Mouse (Mus musculus): ENCODE measurements at regions not wholly inside any gene's neighbourhood (a gene's known extent, or its start where the extent isn't known, plus 50 kb on each side); places are given as distances from the start of the nearest gene placed in this dataset.

DNA sequence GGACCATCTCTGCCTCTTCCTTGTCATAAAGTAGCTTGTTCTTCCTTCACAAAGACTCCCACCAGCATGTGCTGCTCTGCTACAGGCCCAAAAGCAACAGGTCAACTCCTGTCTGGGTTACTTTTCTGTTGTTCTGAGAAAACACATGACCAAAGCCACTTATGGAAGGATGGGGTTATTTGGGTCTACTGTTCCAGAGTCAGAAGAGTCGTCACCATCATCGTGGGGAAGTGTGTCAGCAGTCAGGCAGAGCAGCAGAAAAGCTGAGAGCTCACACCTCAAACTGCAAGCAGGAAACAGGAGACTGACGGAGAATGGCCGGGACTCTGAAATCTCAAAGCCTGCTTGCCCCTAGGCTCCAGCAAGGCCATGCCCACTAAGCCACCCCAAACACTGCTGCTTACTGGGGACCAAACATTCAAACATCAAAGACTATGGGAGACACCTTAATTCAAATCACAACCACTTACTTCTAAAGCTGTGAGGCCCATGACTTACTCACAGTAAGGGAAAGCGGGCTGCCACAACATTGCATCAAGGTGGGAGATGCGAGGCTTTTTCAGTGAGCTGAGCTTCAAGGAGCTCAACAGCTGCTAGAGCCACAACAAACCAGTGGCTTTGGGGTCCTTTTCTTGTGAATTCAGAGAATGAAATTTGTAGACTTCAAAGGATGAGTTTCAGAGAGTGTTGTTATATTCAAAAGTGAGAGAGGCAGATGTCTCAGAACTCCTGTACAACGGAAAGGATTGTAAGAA lies 96.6 kb upstream of the Hs6st1 start:
- ChIA-PET CTCF (interaction anchor here in 3 of 4 experiments (0.8 to 1.5 kb wide), 3 partner anchors 8 to 163 kb away, joined by 3 to 6 read pairs (median 3); no protein-coding TSS in a partner anchor), POLR2A (interaction anchor here in 3 of 4 experiments (0.6 to 2.5 kb wide), 17 partner anchors 10 to 336 kb away, joined by 3 to 9 read pairs (median 3); partner anchors contain the start of genes Arid5a (in 1 of the 3) and Hs6st1 (in 1 of the 3))

GRCm38 (mm10) chr1:35972190-35972584 lies 96.0 kb upstream of the Hs6st1 start:
- ChIA-PET POLR2A (interaction anchor here in 3 of 4 experiments (0.6 to 2.5 kb wide), 20 partner anchors 10 to 1671 kb away, joined by 3 to 9 read pairs (median 3); partner anchors contain the start of genes Arid5a (in 1 of the 3) and Hs6st1 (in 1 of the 3)), CTCF (interaction anchor here (0.7 to 1.5 kb wide), 4 partner anchors 8 to 475 kb away, joined by 3 to 6 read pairs (median 3); no protein-coding TSS in a partner anchor)

DNA sequence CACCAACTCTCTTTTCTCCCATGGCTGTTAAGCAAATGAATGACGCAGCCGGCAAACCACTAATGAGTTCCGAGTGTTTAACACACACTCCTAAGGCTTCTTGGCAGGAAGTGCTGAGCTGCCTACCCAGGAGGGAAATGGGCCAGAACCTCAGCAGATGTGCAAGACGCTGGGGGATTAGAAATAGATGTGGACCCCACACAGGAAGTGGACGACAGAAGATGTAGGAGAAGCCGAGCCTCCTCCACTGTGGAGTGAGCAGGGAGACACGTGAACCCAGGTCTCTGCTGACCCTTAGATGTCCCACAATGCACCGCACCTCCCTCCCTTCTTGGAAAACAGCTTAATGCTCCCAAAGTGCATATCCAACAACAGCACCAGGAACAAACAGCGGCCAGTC lies 94.8 kb upstream of the Hs6st1 start:
- POLR2A ChIA-PET = interaction anchor here in 3 of 4 experiments (0.8 to 2.5 kb wide), 15 partner anchors 8 to 124 kb away, joined by 3 to 9 read pairs (median 4); no protein-coding TSS in a partner anchor

GRCm38 (mm10) chr1:35975611-35976208 lies 92.5 kb upstream of the Hs6st1 start:
- CTCF ChIA-PET = interaction anchor here in 2 of 4 experiments (0.6 to 1.0 kb wide), 2 partner anchors 10 to 152 kb away, joined by 3 to 7 read pairs; no protein-coding TSS in a partner anchor
- POLR2A ChIA-PET = interaction anchor here in 3 of 4 experiments (0.5 to 1.4 kb wide), 8 partner anchors 24 to 1322 kb away, joined by 3 to 9 read pairs (median 3); no protein-coding TSS in a partner anchor

More for the DNA sequence above, 94.8 kb upstream of the Hs6st1 start:
- CTCF ChIA-PET = interaction anchor here in 2 of 4 experiments (0.6 to 0.8 kb wide), 2 partner anchors 134 to 161 kb away, joined by 3 to 4 read pairs; no protein-coding TSS in a partner anchor

DNA sequence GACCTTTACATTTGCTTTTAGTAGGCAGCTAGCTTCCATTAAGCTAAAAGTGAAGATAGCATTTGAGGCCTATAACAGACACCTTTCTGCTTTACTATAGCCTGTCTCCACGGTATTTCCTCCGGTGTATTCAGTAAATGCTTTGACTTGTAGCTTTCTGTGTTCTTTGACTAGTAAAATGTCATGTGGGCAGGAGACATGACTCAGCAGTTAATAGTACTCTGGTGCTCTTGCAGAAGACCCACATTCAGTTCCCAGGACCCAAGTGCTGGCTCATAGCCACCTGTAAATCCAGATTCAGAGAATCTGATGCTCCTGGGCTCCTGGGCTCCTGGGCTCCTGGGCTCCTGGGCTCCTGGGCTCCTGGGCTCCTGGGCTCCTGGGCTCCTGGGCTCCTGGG lies 91.7 kb upstream of the Hs6st1 start:
- ChIA-PET POLR2A (interaction anchor here in 2 of 4 experiments (0.6 to 1.1 kb wide), 4 partner anchors 17 to 1323 kb away, joined by 3 to 4 read pairs (median 3); no protein-coding TSS in a partner anchor), CTCF (interaction anchor here in 3 of 4 experiments (0.5 to 1.0 kb wide), 4 partner anchors 11 to 347 kb away, joined by 3 to 8 read pairs (median 6); no protein-coding TSS in a partner anchor)

GRCm38 (mm10) chr1:35978116-35978515 lies 90.1 kb upstream of the Hs6st1 start:
- ChIA-PET POLR2A (interaction anchor here in 3 of 4 experiments (0.6 to 2.1 kb wide), 19 partner anchors 10 to 111 kb away, joined by 3 to 22 read pairs (median 4); no protein-coding TSS in a partner anchor), CTCF (interaction anchor here in 2 of 4 experiments (0.7 to 1.6 kb wide), 2 partner anchors 138 to 139 kb away, joined by 3 to 6 read pairs; no protein-coding TSS in a partner anchor)

DNA sequence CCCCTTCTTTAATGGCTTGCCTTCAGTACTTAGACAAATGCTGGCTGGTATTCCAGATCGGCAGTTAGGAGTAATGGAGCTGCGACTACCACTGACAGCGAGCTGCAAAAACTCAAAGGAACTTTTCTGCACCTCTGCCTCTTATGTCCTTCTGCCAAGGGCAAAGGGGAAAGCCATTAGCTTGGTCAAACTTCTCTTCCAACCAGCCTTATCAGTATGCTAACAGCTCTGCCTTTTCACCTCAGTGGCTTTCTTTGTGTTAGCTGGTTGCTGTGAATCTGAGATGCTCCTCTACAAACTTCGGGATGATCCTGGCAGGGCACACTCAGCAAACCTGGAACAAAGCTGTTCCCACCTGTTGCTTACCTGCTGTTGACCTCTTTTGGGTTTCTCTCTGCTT lies 89.4 kb upstream of the Hs6st1 start:
- ChIA-PET CTCF (interaction anchor here in 3 of 4 experiments (0.7 to 1.6 kb wide), 3 partner anchors 139 kb away, joined by 3 to 6 read pairs (median 3); no protein-coding TSS in a partner anchor), POLR2A (interaction anchor here in 3 of 4 experiments (0.5 to 2.5 kb wide), 31 partner anchors 11 to 137 kb away, joined by 3 to 22 read pairs (median 5); partner anchors contain the start of gene Hs6st1 (in 1 of the 3))

DNA sequence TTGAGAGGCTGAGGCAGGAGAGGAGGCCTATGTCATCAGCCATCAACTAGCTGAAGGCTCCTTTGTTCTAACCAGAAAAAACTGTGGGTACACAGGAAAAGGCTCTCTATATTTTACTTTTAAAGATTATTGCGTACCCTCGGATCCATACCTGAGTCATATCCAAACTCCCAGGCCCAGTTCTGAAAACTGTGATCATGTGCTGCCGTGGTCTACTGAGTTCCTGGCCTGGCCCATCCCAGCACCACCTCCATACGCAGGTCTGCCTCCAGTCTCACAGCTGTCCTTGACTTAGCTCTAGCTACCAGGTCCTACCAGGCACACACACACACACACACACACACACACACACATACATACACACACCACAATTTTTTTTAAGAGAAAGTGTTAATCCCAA lies 87.0 kb upstream of the Hs6st1 start:
- CTCF ChIA-PET = interaction anchor here in 3 of 4 experiments (0.5 to 2.3 kb wide), 3 partner anchors 141 to 151 kb away, joined by 3 to 8 read pairs (median 6); no protein-coding TSS in a partner anchor
- POLR2A ChIA-PET = interaction anchor here in 3 of 4 experiments (0.6 to 8.4 kb wide), 13 partner anchors 8 to 364 kb away, joined by 3 to 51 read pairs (median 3); no protein-coding TSS in a partner anchor

GRCm38 (mm10) chr1:35983361-35983760 lies 84.8 kb upstream of the Hs6st1 start:
- ChIA-PET POLR2A (interaction anchor here in 3 of 4 experiments (0.8 to 8.4 kb wide), 10 partner anchors 11 to 233 kb away, joined by 3 to 51 read pairs (median 4); no protein-coding TSS in a partner anchor), CTCF (interaction anchor here in 2 of 4 experiments (0.7 to 1.5 kb wide), 3 partner anchors 142 to 144 kb away, joined by 3 to 4 read pairs (median 3); no protein-coding TSS in a partner anchor)

GRCm38 (mm10) chr1:35985318-35985717 lies 82.9 kb upstream of the Hs6st1 start:
- CTCF ChIA-PET = no interaction called here

DNA sequence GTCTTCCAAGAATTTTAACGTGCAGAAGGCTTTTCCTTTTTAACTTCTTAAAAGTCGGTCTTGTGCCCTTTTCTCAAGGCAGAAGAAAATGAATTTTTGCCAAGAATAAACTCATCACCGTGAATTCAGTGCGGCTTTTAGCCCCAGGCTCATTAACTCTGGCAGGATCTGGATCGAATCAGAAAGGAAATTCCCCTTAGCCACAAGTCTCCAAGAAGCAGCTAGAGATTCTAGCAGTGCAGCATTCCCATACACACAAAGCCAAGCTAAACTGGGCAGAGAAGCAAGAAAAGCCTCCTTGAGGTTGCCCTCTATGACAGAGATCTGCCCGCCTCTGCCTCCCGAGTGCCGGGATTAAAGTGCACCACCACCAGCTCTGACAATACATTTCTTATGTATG lies 81.5 kb upstream of the Hs6st1 start:
- ChIA-PET POLR2A (interaction anchor here in 3 of 4 experiments (0.5 to 8.4 kb wide), 10 partner anchors 10 to 90 kb away, joined by 3 to 51 read pairs (median 4); partner anchors contain the start of gene Hs6st1 (in 2 of the 3)), CTCF (interaction anchor here in 2 of 4 experiments (1.1 to 1.4 kb wide), 2 partner anchors 147 kb away, joined by 3 to 5 read pairs; no protein-coding TSS in a partner anchor)

More at GRCm38 (mm10) chr1:35985318-35985717, 82.9 kb upstream of the Hs6st1 start:
- POLR2A ChIA-PET = interaction anchor here in 3 of 4 experiments (0.6 to 8.4 kb wide), 8 partner anchors 14 to 121 kb away, joined by 3 to 51 read pairs (median 4); partner anchors contain the start of gene Hs6st1 (in 3 of the 3)

- ChIA-PET CTCF (interaction anchor here in 2 of 4 experiments (0.6 to 1.0 kb wide), 2 partner anchors 10 to 41 kb away, joined by 3 read pairs; no protein-coding TSS in a partner anchor), POLR2A (interaction anchor here in 3 of 4 experiments (0.7 to 2.6 kb wide), 7 partner anchors 10 to 69 kb away, joined by 3 to 14 read pairs (median 5); no protein-coding TSS in a partner anchor)
Measured at GRCm38 (mm10) chr1:35992227-35992909, 75.8 kb upstream of the Hs6st1 start.

GRCm38 (mm10) chr1:35992937-35993336 lies 75.3 kb upstream of the Hs6st1 start:
- CTCF ChIA-PET = interaction anchor here in 1 of 4 experiments (0.6 kb wide), 1 partner anchor 42 kb away, joined by 3 read pairs; no protein-coding TSS in a partner anchor
- POLR2A ChIA-PET = interaction anchor here in 3 of 4 experiments (0.7 to 2.6 kb wide), 7 partner anchors 11 to 69 kb away, joined by 3 to 14 read pairs (median 5); no protein-coding TSS in a partner anchor

DNA sequence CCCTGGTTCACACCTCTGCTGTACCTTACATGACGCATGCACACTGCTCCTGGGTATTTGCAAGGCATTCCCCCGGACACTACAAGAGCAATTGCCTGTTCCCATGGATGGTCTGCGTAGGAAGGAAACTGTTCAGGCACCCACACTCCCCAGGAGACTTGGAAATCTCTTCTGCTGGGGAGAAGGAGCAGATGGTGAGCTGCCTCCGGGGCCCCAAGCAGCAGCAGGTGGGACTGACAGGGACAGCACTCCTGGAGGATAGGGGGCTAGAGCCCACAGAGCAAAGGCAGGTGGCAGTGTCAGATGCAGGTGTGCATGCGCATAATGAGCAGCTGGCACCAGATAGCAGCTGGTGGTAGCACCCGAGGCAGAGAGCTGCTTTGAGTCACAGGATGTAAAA lies 72.5 kb upstream of the Hs6st1 start:
- CTCF ChIA-PET = interaction anchor here in 1 of 4 experiments (1.0 kb wide), 1 partner anchor 156 kb away, joined by 3 read pairs; no protein-coding TSS in a partner anchor
- POLR2A ChIA-PET = interaction anchor here in 3 of 4 experiments (0.6 to 11.0 kb wide), 9 partner anchors 13 to 91 kb away, joined by 3 to 112 read pairs (median 4); no protein-coding TSS in a partner anchor

DNA sequence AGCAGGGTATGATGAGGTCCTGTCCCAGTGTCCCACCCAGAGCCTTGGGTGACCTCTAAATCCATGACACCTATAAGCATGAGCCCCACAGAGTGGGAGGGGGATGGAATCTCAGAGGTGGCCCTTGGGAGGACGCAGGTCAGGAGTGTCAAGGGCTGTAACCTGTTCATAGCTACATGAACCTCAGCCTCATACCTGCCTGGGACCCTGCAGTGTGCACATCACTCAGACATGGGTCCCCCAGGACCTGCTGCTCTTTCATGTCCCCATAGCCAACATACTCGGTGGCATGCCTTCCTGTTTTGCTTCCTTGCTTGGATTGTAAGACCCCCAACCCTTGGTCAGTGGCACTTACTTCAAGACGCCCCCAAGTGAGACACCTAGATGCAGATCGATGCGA lies 66.9 kb upstream of the Hs6st1 start:
- ChIA-PET POLR2A (interaction anchor here in 3 of 4 experiments (0.7 to 12.5 kb wide), 9 partner anchors 12 to 192 kb away, joined by 3 to 178 read pairs (median 9); partner anchors contain the start of gene Hs6st1 (in 1 of the 3)), CTCF (interaction anchor here in 2 of 4 experiments (0.6 to 1.4 kb wide), 2 partner anchors 133 to 162 kb away, joined by 3 read pairs; no protein-coding TSS in a partner anchor)

GRCm38 (mm10) chr1:36001821-36002220 lies 66.4 kb upstream of the Hs6st1 start:
- POLR2A ChIA-PET = interaction anchor here in 3 of 4 experiments (0.5 to 12.5 kb wide), 10 partner anchors 12 to 121 kb away, joined by 3 to 178 read pairs (median 6); partner anchors contain the start of gene Hs6st1 (in 1 of the 3)
- CTCF ChIA-PET = interaction anchor here in 2 of 4 experiments (0.9 to 1.4 kb wide), 2 partner anchors 67 to 133 kb away, joined by 3 read pairs; partner anchors contain the start of gene Hs6st1 (in 1 of the 2)

Data from embryonic stem cell, embryonic (primary cell).